Mouse (Mus musculus): ENCODE data around the gene Gm20481. TPM values are rescaled to one million over a fixed set of nuclear protein-coding genes. Genes with fewer than 3 reads are reported as not detected.
"Not testable (repeated sequence)": the region's sequence is repeated elsewhere in the genome, so short reads cannot be mapped to it uniquely, and the experiment has no call there.

The Gm20481 gene
- total RNA-seq, 2 experiments from 2014 or later: 0.60 TPM; not detected in 1

DNA sequence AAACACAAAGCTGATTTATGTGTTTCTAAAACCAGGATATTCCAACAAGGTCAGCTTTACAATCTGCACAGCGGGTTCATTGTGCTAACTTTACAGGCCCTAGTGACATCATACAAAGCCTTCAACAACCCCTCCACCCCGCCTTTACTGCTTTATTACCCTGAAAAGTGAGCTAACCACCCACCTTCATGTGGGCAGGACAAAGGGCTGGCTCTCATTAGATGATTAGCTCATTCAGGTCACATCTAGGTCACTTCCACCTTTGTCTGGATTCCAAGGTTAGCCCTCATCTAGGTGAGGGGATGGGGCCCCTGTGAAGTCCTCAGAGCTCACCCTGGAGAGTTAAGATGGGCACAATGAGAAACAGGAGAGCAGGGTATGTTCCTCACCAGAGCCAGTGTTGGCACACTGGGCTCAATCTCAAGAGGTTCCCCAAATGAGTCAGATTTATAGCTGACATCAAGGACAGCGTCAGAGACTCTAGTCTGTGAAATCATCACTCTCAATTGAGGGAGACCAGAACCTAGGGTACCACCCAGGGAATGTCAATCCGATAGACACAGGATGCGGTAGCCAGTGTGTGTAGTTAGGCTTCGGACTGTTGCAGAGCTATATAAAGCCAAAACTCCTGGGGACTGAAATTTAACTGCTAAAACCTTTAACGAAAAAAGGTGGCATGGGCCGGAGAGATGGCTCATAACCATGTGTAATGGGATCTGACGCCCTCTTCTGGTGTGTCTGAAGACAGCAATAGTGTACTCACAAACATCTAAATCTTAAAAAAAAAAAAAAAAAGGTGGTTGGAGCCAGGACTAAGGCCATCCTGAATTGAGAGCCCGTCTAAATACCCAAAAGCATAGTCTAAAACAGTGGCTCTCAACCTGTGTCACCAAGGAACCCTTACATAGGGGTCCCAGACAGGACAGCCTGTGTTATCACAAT lies 18.9 kb upstream of the Gm20481 start:
- DNase-seq (ENCODE audit: low spot score in 2 of 2): no peak

DNA sequence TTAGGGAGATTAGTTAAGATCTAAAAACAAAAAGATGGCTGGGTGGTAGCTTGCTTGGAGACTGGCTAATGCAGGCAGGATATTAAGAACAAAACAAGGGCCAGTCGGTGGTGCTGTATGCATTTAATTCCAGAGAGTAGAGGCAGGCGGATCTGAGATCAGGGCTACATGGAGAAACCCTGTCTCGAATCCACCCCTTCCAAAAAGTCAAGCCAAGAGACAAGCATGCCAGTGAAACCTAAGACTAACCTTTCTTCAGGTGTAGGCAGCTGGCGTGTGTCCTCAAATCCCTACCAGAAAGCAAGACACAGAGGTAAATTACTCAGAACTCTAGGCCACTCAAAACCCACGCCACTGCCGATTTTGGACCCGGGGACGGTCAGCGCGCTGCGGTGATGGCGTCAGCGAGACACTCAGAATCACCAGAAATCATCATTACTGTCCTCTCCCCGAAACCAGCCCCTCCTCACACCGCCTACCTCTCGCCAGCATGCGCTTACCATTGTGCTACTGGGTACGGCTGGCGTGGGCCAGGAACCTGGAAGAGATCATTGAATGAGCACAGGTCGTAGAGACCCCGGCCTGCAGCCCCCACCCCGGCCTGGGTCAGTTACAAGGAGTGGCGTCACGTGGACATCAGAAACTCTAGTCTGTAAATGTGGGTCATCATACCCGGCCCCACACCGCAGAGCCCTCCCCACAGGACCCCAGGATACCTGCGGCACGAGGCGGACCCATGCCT lies 17.9 kb upstream of the Gm20481 start:
- DNase-seq (ENCODE audit: low spot score in 2 of 2): no peak

- DNase-seq (ENCODE audit: low spot score in 2 of 2): peak; percentile 80
Observed at GRCm38 (mm10) chr17:34952378-34953040, 17.2 kb upstream of the Gm20481 start.

DNA sequence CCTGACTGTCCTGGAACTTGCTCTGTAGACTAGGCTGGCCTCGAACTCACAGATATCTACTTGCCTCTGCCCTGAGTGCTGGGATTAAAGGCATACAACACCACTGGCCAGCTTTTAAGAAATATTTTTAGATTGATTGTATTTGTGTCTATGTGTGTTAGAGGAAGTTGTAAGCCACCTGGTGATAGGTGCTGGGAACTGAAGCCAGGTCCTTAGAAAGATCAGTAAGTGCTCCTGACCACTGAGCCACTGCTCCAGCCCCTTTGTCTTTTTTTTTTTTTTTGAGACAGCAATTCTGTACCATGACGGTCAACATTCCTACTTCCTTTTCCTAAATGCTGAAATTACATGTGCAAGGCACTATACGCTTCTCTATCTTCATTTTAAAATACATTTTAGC lies 16.5 kb upstream of the Gm20481 start:
- DNase-seq (ENCODE audit: low spot score in 2 of 2): no peak

- DNase-seq (ENCODE audit: low spot score in 2 of 2): no peak
Observed at GRCm38 (mm10) chr17:34953904-34954303, 15.8 kb upstream of the Gm20481 start.

DNA sequence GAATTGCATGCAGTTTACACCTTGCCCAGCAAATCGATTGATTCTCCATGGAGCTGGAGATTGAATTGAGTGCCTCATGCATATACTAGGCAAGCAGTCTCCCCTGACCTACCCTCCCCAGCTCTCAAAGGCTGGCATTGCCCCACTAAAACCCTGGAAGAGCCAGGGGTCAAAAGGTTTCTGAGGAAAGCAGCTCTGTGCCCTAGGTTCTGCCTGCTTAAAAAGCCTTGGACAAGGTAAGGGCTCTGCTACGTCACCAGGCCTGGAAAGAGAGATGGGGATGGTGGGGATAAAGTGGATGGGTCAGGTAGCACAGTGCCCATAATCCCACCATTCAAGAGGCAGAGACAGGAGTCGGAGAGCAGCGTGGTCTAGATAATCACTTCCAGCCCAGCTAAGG lies 14.9 kb upstream of the Gm20481 start:
- no peak for DNase-seq (ENCODE audit: low spot score in 2 of 2)

GRCm38 (mm10) chr17:34955884-34956283 lies 13.8 kb upstream of the Gm20481 start:
- no peak for DNase-seq (ENCODE audit: low spot score in 2 of 2)

GRCm38 (mm10) chr17:34956340-34956739 lies 13.4 kb upstream of the Gm20481 start:
- no peak for DNase-seq (ENCODE audit: low spot score in 2 of 2)

GRCm38 (mm10) chr17:34957291-34957690 lies 12.4 kb upstream of the Gm20481 start:
- DNase-seq (ENCODE audit: low spot score in 2 of 2): not testable (repeated sequence)

DNA sequence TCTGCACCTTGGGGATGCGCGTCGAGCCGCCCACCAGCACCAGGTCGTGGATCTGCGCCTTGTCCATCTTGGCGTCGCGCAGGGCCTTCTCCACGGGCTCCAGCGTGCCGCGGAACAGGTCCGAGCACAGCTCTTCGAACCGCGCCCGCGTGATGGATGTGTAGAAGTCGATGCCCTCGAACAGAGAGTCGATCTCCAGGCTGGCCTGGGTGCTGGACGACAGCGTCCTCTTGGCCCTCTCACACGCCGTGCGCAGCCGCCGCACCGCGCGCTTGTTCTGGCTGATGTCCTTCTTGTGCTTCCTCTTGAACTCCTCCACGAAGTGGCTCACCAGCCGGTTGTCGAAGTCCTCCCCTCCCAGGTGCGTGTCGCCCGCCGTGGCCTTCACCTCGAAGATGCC lies 11.7 kb upstream of the Gm20481 start:
- not testable (repeated sequence) for DNase-seq (ENCODE audit: low spot score in 2 of 2)

DNA sequence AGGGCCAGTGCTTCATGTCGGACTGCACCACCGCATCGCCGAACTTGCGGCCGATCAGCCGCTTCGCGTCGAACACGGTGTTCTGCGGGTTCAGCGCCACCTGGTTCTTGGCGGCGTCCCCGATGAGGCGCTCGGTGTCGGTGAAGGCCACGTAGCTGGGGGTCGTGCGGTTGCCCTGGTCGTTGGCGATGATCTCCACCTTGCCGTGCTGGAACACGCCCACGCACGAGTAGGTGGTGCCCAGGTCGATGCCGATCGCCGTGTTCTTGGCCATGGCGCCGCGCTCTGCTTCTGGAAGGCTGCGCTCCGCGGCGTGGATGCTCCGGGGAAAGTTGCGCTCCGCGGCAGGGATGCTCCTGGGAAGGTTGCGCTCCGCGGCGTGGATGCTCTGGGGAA lies 11.0 kb upstream of the Gm20481 start:
- DNase-seq (ENCODE audit: low spot score in 2 of 2): not testable (repeated sequence)

GRCm38 (mm10) chr17:34959130-34959778 lies 10.5 kb upstream of the Gm20481 start, which contains the start of gene Hspa1b:
TSS of gene Hspa1b (minus strand) at chr17:34959238.
- peak; percentile 89 to 96 for DNase-seq (ENCODE audit: low spot score in 2 of 2)

DNA sequence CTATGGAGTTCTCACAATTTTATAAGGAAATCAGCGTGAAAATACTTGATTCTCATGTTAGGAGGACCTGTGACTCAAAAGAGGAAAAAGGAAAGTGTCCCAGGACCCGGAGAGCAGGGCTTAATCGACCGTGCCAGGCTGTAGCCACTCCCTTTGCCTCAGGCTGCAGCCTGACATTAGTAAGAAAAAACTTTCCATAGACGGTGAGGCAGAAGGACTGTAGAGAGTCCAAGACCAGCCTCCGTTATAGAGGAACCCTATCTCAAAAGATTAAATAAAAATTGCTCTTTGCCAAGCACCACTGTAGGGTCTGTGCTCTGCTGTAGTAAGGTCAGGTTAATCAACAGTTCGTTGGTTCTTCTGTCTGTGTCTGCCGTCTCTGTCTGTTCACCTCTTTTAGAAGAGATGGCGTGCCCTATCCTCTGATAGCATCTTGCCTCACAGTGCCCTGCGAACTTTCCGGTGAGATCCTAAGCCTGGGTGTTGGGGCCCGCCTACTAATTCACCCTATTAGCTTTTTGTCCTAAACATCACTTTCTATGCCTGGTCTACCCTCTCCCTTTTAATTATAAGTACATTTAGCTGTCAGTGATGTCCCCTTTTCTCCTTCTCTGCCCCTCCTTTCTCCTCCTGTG lies 9.7 kb upstream of the Gm20481 start:
- peak in 1 of 2 experiments; percentile 59 for DNase-seq (ENCODE audit: low spot score in 2 of 2)

- DNase-seq (ENCODE audit: low spot score in 2 of 2): no peak
Observed at GRCm38 (mm10) chr17:34960702-34961493, 8.8 kb upstream of the Gm20481 start.

- no peak for DNase-seq (ENCODE audit: low spot score in 2 of 2)
Observed at GRCm38 (mm10) chr17:34962125-34962524, 7.6 kb upstream of the Gm20481 start.

DNA sequence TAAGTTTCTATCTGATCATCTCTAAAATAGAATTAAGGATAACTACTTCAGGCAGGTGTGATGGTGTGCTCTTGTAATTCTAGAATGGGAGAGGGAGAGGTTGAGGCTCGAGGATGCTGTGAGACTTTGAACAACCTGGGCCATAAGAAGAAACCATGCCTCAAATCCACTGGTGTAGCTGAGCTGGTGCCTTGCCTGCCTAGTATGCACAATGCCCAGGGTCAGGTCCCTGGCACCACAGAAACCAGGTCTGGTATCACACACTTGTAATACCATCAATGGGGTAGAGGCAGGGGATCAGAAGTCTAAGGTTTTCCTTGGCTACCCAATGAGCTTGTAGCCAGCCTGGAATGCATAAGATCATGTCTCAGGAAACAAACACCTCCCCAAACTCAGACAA lies 6.9 kb upstream of the Gm20481 start:
- DNase-seq (ENCODE audit: low spot score in 2 of 2): no peak

DNA sequence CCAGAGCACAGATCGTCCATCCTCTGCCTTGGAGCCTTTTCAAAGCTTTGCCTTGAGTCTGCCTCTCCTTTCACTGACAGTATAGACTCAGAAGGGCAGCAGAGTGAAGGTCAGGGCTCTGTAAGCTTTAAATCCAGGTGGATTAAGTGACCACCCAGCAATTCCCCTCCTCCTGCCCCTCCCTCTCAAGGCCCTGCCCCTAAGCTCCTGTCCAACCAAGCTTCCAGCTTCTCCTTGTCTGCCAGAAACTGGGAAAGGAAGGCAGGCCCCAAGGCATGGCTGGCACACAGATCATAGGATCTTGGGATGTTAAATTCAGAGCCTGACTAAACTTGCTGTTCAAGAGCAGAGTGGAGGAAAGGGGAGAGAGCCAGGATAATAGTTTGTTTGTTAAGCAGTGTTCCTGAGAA lies 5.1 kb upstream of the Gm20481 start:
- no peak for DNase-seq (ENCODE audit: low spot score in 2 of 2)

GRCm38 (mm10) chr17:34965627-34966026 lies 4.1 kb upstream of the Gm20481 start:
- DNase-seq (ENCODE audit: low spot score in 2 of 2): no peak

GRCm38 (mm10) chr17:34970850-34971249 lies 1.1 kb downstream of the Gm20481 start:
- not testable (repeated sequence) for DNase-seq (ENCODE audit: low spot score in 2 of 2)

GRCm38 (mm10) chr17:34971694-34972068 lies 2.0 kb downstream of the Gm20481 start:
- not testable (repeated sequence) for DNase-seq (ENCODE audit: low spot score in 2 of 2)

Measured in adrenal gland, adult 18-20 months (tissue).